Mouse (Mus musculus): ENCODE results near the gene Tmprss11a.

DNA sequence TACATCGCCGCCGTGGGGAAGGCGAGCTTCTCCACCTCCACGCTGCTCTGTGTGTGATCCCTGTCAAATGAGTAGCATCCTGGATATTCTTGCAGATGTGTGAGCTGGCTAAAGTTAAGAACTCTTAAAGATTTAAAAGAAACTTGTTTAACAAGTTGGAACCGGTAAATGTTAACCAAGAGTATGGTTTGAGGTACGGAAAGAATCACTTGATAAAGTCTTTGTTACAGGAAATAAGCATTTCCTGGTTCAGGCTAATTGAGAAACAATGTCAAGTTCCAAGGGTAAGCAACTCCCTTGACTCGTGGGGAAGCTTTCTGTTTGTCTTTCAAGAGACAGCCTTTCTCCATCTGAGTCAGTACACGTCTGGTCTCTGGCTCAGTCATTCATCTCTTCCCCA, 49.7 kb upstream of the Tmprss11a start, which contains the start of gene Tmprss11g:
- TF ChIP-seq CTCF (conservative IDR thresholded peaks at IDR 0.05; ENCODE audit: insufficient read depth, insufficient read length, low read depth, low read length) (no peak), POLR2A (IDR thresholded peaks at IDR 0.05; ENCODE audit: low read depth, low read length) (no peak)

Data from kidney, adult 2 months (tissue).